Mouse (Mus musculus) left cerebral cortex, adult 18-20 months (tissue): ENCODE data around the gene Ppp2ca. TPM values are rescaled to one million over a fixed set of nuclear protein-coding genes. Genes with fewer than 3 reads are reported as not detected.

Experiments used
- DNase-seq, 2 experiments: peaks; one replicate each; pipeline ENCODE4 v3.0.0; 2021 to 2022; ENCODE audit warnings: low spot score in 2 of 2, mixed read lengths in 1 of 2
- long read RNA-seq, 2 experiments: library from polyadenylated mRNA; stranded (forward); transcript quantifications; one replicate each; pipeline ENCODE4 v2.0.0; 2021
- total RNA-seq, 2 experiments: library from RNA; stranded (reverse); gene quantifications; 2 replicates each; pipeline ENCODE4 v1.2.3; 2021

Gene Ppp2ca
- total RNA-seq: 100 to 1,000 TPM; 120 to 124 TPM
- long read RNA-seq, experiment 1, full-length matches to known transcripts: 914 of 983 reads
- long read RNA-seq, experiment 1, partial matches to known transcripts: 54 of 983 reads
- long read RNA-seq, experiment 1, other reads (novel, unspliced or antisense): 15 of 983 reads
- long read RNA-seq, experiment 2, full-length matches to known transcripts: 751 of 791 reads
- long read RNA-seq, experiment 2, partial matches to known transcripts: 34 of 791 reads
- long read RNA-seq, experiment 2, other reads (novel, unspliced or antisense): 6 of 791 reads

GRCm38 (mm10) chr11:52098398-52098946, at the start of gene Ppp2ca:
TSS of gene Ppp2ca (plus strand) at chr11:52098681.
- DNase-seq: peak; percentile 96 to 99

- DNase-seq: no peak
Observed at GRCm38 (mm10) chr11:52053371-52053770, 45.1 kb upstream of the Ppp2ca start.

- no peak for DNase-seq
Observed at GRCm38 (mm10) chr11:52054728-52055127, 43.8 kb upstream of the Ppp2ca start.

- DNase-seq: no peak
Observed at GRCm38 (mm10) chr11:52056198-52056597, 42.3 kb upstream of the Ppp2ca start.

- no peak for DNase-seq
Observed at GRCm38 (mm10) chr11:52059001-52059400, 39.5 kb upstream of the Ppp2ca start.

GRCm38 (mm10) chr11:52060315-52060714, 38.2 kb upstream of the Ppp2ca start:
- DNase-seq: no peak

- DNase-seq: no peak
Observed at GRCm38 (mm10) chr11:52062406-52062805, 36.1 kb upstream of the Ppp2ca start.

GRCm38 (mm10) chr11:52064398-52064797, 34.1 kb upstream of the Ppp2ca start:
- DNase-seq: no peak

- no peak for DNase-seq
Observed at GRCm38 (mm10) chr11:52065841-52066240, 32.6 kb upstream of the Ppp2ca start.

- no peak for DNase-seq
Observed at GRCm38 (mm10) chr11:52071768-52072167, 26.7 kb upstream of the Ppp2ca start.

- DNase-seq: no peak
Observed at GRCm38 (mm10) chr11:52073528-52074170, 24.8 kb upstream of the Ppp2ca start.

- DNase-seq: no peak
Observed at GRCm38 (mm10) chr11:52074626-52075470, 23.6 kb upstream of the Ppp2ca start.

- DNase-seq: no peak
Observed at GRCm38 (mm10) chr11:52075794-52076633, 22.5 kb upstream of the Ppp2ca start.

GRCm38 (mm10) chr11:52076742-52077352, 21.6 kb upstream of the Ppp2ca start:
- no peak for DNase-seq

GRCm38 (mm10) chr11:52077939-52078338, 20.5 kb upstream of the Ppp2ca start:
- no peak for DNase-seq

- DNase-seq: peak in 1 of 2 experiments; percentile 12
Observed at GRCm38 (mm10) chr11:52079978-52080377, 18.5 kb upstream of the Ppp2ca start.

- DNase-seq: no peak
Observed at GRCm38 (mm10) chr11:52080656-52081055, 17.8 kb upstream of the Ppp2ca start.

GRCm38 (mm10) chr11:52085857-52086203, 12.7 kb upstream of the Ppp2ca start:
- no peak for DNase-seq

GRCm38 (mm10) chr11:52086204-52086864, 12.1 kb upstream of the Ppp2ca start:
- DNase-seq: peak; percentile 32 to 45

GRCm38 (mm10) chr11:52089291-52089690, 9.2 kb upstream of the Ppp2ca start:
- DNase-seq: no peak
